Mouse (Mus musculus): ENCODE results near the gene Ddx58. TPM values are rescaled to one million over a fixed set of nuclear protein-coding genes. Genes with fewer than 3 reads are reported as not detected.

Gene Ddx58
- polyA plus RNA-seq (2015; fragmentation: Nextera tagmentation; extraction: Ambion mirVana) = 4.5 and 8.9 TPM in 2 replicates

DNA sequence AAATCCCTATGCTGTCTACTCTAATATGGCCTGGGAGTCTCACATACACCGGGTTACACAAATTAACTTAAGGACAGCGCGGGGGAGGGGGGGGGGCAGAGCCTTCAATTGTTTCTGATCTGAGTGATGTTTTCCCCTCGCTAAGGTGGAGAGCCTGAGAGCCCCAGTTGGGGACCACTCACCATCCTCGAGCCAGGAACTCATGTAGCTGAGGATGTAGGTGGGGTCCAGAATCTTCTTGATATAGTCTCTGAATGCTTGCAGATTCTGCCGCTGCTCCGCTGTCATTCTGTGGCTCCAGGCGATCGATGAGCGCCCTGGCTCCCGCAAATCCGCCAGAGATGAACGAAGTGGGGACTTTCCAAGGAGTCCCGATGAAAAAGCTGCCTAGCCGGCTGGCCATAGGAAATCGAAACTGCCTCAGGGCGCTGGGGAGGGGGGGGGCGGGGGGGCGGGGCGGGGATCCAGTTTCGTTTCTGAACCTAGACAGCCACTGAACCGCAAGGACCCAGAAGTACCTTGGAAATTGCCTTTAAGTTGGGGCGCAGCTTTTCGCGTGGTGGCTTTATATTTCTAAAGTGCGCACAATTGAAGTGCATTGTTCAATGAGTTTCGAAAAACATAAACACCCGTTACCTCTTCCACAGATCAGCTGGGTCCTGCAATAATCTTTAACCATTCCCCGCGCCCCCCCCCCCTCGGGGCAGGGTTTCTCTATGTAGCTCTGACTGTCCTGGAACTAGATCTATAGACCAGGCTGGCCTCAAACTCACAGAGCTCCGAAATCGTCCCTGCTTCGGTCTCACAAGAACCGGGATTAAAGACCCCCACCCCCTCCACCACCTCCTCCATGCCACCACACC is at the start of gene Ddx58:
TSS of gene Ddx58 (minus strand) at position 420 of the 863 bp plus-strand sequence.
- Histone ChIP-seq H3K4me1 (peaks cover 17% of the 10 kb centered on the region), H3K9me3 (replicated peaks) (no peaks in the 10 kb centered on the region), H3K27ac (replicated peaks) (0 out of 2 replicates have a peak within 1 kb of the TSS, but pooled peaks have one; percentile 45), H3K4me2 (peak within 1 kb of the TSS; percentile 77), H3K9ac (replicated peaks) (peak within 1 kb of the TSS; percentile 50), H3K36me3 (no peaks in the 10 kb centered on the region), H3K27me3 (replicated peaks) (no peaks in the 10 kb centered on the region), H3K4me3 (replicated peaks) (peak within 1 kb of the TSS; percentile 47)
- ATAC-seq (ENCODE audit: low FRiP score) = peak; percentile 57; the same call in 1 of the 2 replicates
- 3% methylated on average over 33 of the region's 35 CpGs for WGBS

DNA sequence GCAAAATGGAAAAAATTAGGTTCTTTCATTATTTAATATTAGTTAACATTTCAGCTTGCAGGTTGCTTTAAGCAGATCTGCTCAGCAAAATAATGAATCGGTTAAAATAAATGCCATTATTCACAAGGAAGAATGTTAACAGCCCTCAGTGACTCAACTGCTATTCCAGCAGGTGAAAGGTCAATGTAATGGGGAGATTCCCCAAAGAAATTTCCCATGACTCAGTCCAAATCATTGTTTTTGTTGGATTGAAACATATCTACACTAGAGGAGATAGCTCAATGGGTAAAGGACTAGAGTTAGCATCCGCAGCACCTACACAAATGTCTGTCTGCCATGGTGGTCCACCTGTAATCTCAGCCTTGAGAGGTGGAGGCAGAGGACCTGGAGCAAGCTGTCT is 49.4 kb upstream of the Ddx58 start:
- Histone ChIP-seq H3K4me1 (no peaks in the 10 kb centered on the region), H3K4me3 (replicated peaks) (no peak overlapping the region), H3K4me2 (no peak overlapping the region), H3K36me3 (no peaks in the 10 kb centered on the region), H3K9ac (replicated peaks) (no peak overlapping the region), H3K27me3 (replicated peaks) (no peaks in the 10 kb centered on the region), H3K9me3 (replicated peaks) (no peaks in the 10 kb centered on the region), H3K27ac (replicated peaks) (no peak overlapping the region)
- WGBS = 97% methylated on average over 2 of the region's 2 CpGs
- ATAC-seq (ENCODE audit: low FRiP score) = no peak

- ATAC-seq (ENCODE audit: low FRiP score) = no peak
- no peaks in the 10 kb centered on the region for H3K27me3 ChIP-seq (replicated peaks)
Observed at GRCm38 (mm10) chr4:40287415-40287814, 47.8 kb upstream of the Ddx58 start.

DNA sequence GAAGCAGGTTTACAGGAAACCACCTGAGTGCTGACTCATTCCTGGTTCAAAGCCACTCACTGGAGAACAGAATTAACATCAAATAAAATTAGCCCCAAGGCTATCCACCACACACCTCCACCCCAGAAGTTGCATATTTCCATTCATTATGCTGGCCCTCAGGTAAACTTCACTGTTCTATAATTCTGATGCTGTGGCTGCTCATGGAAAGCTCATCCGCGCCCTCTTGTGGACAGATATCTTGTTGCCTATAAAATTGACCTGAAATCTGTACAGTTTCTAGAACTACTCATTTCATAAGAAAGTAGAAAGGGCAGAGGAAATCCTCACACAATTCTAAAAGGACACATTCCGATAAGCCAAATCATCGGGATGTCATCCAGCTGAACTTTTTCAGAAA is 46.0 kb upstream of the Ddx58 start:
- no peak for ATAC-seq (ENCODE audit: low FRiP score)

More at GRCm38 (mm10) chr4:40287415-40287814, 47.8 kb upstream of the Ddx58 start:
- no peaks in the 10 kb centered on the region for H3K4me1 ChIP-seq
- no peak overlapping the region for H3K27ac ChIP-seq (replicated peaks)
- H3K36me3 ChIP-seq = no peaks in the 10 kb centered on the region
- 80% methylated on average over 6 of the region's 6 CpGs for WGBS
- H3K9me3 ChIP-seq (replicated peaks) = no peaks in the 10 kb centered on the region
- no peak overlapping the region for H3K9ac ChIP-seq (replicated peaks)
- no peak overlapping the region for H3K4me2 ChIP-seq
- H3K4me3 ChIP-seq (replicated peaks) = no peak overlapping the region

DNA sequence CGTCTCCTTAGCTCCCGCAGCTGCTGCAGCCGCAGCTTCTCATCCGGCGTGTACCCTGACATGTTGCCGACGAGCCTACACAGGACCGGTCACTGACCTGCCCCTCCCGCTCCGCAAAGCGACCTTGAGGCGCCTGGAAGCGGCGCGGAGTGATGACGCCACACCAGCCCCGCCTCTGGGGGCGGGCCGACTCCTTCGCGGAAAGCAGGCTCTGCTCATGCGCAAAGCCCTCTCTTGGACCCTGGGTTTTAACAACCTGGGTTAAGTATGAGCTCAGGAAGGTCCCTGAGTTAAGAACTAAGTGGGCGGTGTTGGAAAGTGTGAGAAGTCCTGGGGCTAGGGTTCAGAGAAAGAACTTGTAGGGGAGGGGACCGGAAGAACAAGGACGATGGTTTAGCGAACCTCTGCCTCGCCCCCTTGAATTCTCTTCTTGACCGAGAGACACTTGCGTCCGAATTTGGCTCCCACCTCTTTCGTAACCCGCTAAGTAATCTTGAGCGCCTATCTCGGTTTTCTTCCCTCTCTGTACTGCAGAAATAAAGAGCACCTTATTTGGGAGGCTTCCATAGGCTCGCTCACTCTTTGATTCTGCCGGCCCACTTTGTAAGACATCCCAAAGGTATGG is 39.8 kb upstream of the Ddx58 start, which contains the start of gene Ndufb6:
TSS of gene Ndufb6 (minus strand) at position 146 of the 625 bp plus-strand sequence.
- peak; percentile 96 for ATAC-seq (ENCODE audit: low FRiP score)
- WGBS = under 1% methylated on average over 36 of the region's 36 CpGs
- no peaks in the 10 kb centered on the region for H3K27me3 ChIP-seq (replicated peaks)

More for the DNA sequence above, 46.0 kb upstream of the Ddx58 start:
- Histone ChIP-seq H3K4me3 (replicated peaks) (no peak overlapping the region), H3K4me2 (no peak overlapping the region), H3K27me3 (replicated peaks) (no peaks in the 10 kb centered on the region), H3K36me3 (no peaks in the 10 kb centered on the region), H3K27ac (replicated peaks) (no peak overlapping the region), H3K4me1 (no peaks in the 10 kb centered on the region), H3K9me3 (replicated peaks) (no peaks in the 10 kb centered on the region), H3K9ac (replicated peaks) (no peak overlapping the region)
- 24% methylated on average over 4 of the region's 4 CpGs for WGBS

GRCm38 (mm10) chr4:40278880-40279275 is 39.2 kb upstream of the Ddx58 start:
- peak; percentile 76 for ATAC-seq (ENCODE audit: low FRiP score)
- H3K27ac ChIP-seq (replicated peaks) = peak overlapping the region; percentile 81
- peak overlapping the region; percentile 93 for H3K9ac ChIP-seq (replicated peaks)
- H3K36me3 ChIP-seq = peaks cover 24% of the 10 kb centered on the region
- whole genome bisulfite sequencing = under 1% methylated on average over 21 of the region's 21 CpGs
- peak overlapping the region; percentile 80 for H3K4me2 ChIP-seq
- H3K4me3 ChIP-seq (replicated peaks) = peak overlapping the region; percentile 99
- no peaks in the 10 kb centered on the region for H3K27me3 ChIP-seq (replicated peaks)
- H3K4me1 ChIP-seq = peaks cover 20% of the 10 kb centered on the region
- no peaks in the 10 kb centered on the region for H3K9me3 ChIP-seq (replicated peaks)

More for the DNA sequence above, 39.8 kb upstream of the Ddx58 start, which contains the start of gene Ndufb6:
- Histone ChIP-seq H3K9me3 (replicated peaks) (no peaks in the 10 kb centered on the region), H3K4me1 (peaks cover 20% of the 10 kb centered on the region), H3K9ac (replicated peaks) (peak within 1 kb of the TSS; percentile 93), H3K27ac (replicated peaks) (peak within 1 kb of the TSS; percentile 81), H3K4me2 (peak within 1 kb of the TSS; percentile 80), H3K4me3 (replicated peaks) (peak within 1 kb of the TSS; percentile 99), H3K36me3 (peaks cover 23% of the 10 kb centered on the region)

- Histone ChIP-seq H3K27ac (replicated peaks) (peak within 1 kb of the TSS; percentile 98), H3K27me3 (replicated peaks) (no peaks in the 10 kb centered on the region), H3K9ac (replicated peaks) (peak within 1 kb of the TSS; percentile 84), H3K4me2 (peak within 1 kb of the TSS; percentile 89), H3K9me3 (replicated peaks) (no peaks in the 10 kb centered on the region), H3K4me3 (replicated peaks) (peak within 1 kb of the TSS; percentile 84), H3K4me1 (peaks cover 28% of the 10 kb centered on the region), H3K36me3 (peaks cover 18% of the 10 kb centered on the region)
- ATAC-seq (ENCODE audit: low FRiP score) = peak; percentile 93
- WGBS = under 1% methylated on average over 38 of the region's 38 CpGs
Observed at GRCm38 (mm10) chr4:40269430-40270032, 29.9 kb upstream of the Ddx58 start, which contains the start of the genes Smim27 and Topors. TSS of gene Smim27 (plus strand) at chr4:40269579. TSS of gene Topors (minus strand) at chr4:40269850.

- ATAC-seq (ENCODE audit: low FRiP score) = peak; percentile 10; the same call in 1 of the 2 replicates
- peaks cover 15% of the 10 kb centered on the region for H3K36me3 ChIP-seq
- peak overlapping the region; percentile 84 for H3K4me3 ChIP-seq (replicated peaks)
- H3K4me1 ChIP-seq = peaks cover 28% of the 10 kb centered on the region
- no peaks in the 10 kb centered on the region for H3K27me3 ChIP-seq (replicated peaks)
- H3K27ac ChIP-seq (replicated peaks) = peak overlapping the region; percentile 98
- peak overlapping the region; percentile 84 for H3K9ac ChIP-seq (replicated peaks)
- H3K4me2 ChIP-seq = peak overlapping the region; percentile 89
- WGBS = under 1% methylated on average over 16 of the region's 16 CpGs
- no peaks in the 10 kb centered on the region for H3K9me3 ChIP-seq (replicated peaks)
Observed at GRCm38 (mm10) chr4:40268835-40269234, 29.2 kb upstream of the Ddx58 start.

- Histone ChIP-seq H3K27ac (replicated peaks) (peak overlapping the region; percentile 98), H3K9me3 (replicated peaks) (no peaks in the 10 kb centered on the region), H3K9ac (replicated peaks) (peak overlapping the region; percentile 84), H3K27me3 (replicated peaks) (no peaks in the 10 kb centered on the region), H3K4me1 (peaks cover 28% of the 10 kb centered on the region), H3K36me3 (peaks cover 11% of the 10 kb centered on the region), H3K4me2 (peak overlapping the region; percentile 89), H3K4me3 (replicated peaks) (peak overlapping the region; percentile 84)
- ATAC-seq (ENCODE audit: low FRiP score) = peak; percentile 85
- under 1% methylated on average over 48 of the region's 50 CpGs for WGBS
Observed at GRCm38 (mm10) chr4:40268204-40268813, 28.7 kb upstream of the Ddx58 start.

DNA sequence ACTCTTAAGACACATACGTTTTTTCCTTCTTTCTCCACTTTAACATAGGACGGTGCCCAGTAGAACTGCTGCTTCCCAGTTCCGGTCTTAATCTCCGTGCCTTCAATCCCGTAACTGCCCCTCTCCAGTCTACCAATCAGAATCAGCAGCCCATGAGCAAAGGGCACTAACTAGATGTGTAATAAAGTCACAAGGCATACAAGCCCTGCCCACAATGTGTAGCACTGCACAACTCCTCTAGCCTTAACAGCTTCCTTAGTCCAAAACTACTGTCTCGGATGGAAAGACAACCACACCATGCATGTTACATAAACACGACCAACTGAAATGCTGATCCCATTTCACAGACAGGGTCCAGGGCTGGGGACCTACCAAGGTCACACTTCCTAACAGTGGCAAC is 28.1 kb upstream of the Ddx58 start:
- H3K27ac ChIP-seq (replicated peaks) = peak overlapping the region; percentile 98
- 69% methylated on average over 7 of the region's 7 CpGs for WGBS
- peaks cover 9% of the 10 kb centered on the region for H3K36me3 ChIP-seq
- H3K27me3 ChIP-seq (replicated peaks) = no peaks in the 10 kb centered on the region
- peak; percentile 3 for ATAC-seq (ENCODE audit: low FRiP score)
- H3K9ac ChIP-seq (replicated peaks) = peak overlapping the region; percentile 84
- H3K4me3 ChIP-seq (replicated peaks) = peak overlapping the region; percentile 84
- H3K4me1 ChIP-seq = peaks cover 28% of the 10 kb centered on the region
- peak overlapping the region; percentile 89 for H3K4me2 ChIP-seq
- no peaks in the 10 kb centered on the region for H3K9me3 ChIP-seq (replicated peaks)

DNA sequence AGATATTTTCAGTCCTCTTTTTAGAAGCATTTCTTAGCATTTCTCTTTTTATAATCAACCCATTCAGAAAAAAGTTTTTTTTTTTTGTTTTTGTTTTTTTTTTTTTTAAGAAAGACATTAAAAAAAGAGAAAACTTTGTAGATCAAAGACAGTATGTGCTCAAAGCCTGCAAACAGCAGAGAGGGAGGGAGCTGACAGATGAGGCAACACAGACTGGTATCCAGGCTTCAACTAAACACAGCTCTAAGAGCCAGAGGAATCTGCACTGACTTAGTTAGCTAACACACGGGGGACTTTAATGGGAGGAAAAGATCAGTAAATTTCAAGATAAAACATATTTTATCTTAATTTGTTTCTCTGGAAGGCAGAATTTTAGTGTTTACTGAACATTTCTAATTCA is 24.7 kb upstream of the Ddx58 start:
- peaks cover 35% of the 10 kb centered on the region for H3K36me3 ChIP-seq
- 95% methylated on average over 1 of the region's 1 CpGs for WGBS

More for the DNA sequence above, 24.7 kb upstream of the Ddx58 start:
- peaks cover 25% of the 10 kb centered on the region for H3K4me1 ChIP-seq
- no peak for ATAC-seq (ENCODE audit: low FRiP score)
- H3K9ac ChIP-seq (replicated peaks) = no peak overlapping the region
- no peak overlapping the region for H3K27ac ChIP-seq (replicated peaks)
- H3K27me3 ChIP-seq (replicated peaks) = no peaks in the 10 kb centered on the region
- H3K9me3 ChIP-seq (replicated peaks) = no peaks in the 10 kb centered on the region
- H3K4me2 ChIP-seq = no peak overlapping the region
- H3K4me3 ChIP-seq (replicated peaks) = no peak overlapping the region

Data from neural tube, embryonic 15.5 days (tissue).